Mouse (Mus musculus): ENCODE measurements at regions not wholly inside any gene's neighbourhood (a gene's known extent, or its start where the extent isn't known, plus 50 kb on each side); places are given as distances from the start of the nearest gene placed in this dataset.

- H3K9me3 ChIP-seq (replicated peaks): no peaks in the 10 kb centered on the region
- H3K27me3 ChIP-seq (replicated peaks): no peaks in the 10 kb centered on the region
- no peaks in the 10 kb centered on the region for H3K36me3 ChIP-seq
- H3K27ac ChIP-seq (replicated peaks): no peak overlapping the region
- no peaks in the 10 kb centered on the region for H3K4me1 ChIP-seq
- WGBS: 87% methylated on average over 4 of the region's 4 CpGs
- H3K4me2 ChIP-seq: no peak overlapping the region
- ATAC-seq (ENCODE audit: low FRiP score): no peak
- H3K9ac ChIP-seq (replicated peaks): no peak overlapping the region
- no peak overlapping the region for H3K4me3 ChIP-seq (replicated peaks)
Measured at GRCm38 (mm10) chr17:93379789-93380398, 181.1 kb downstream of the Adcyap1 start.

DNA sequence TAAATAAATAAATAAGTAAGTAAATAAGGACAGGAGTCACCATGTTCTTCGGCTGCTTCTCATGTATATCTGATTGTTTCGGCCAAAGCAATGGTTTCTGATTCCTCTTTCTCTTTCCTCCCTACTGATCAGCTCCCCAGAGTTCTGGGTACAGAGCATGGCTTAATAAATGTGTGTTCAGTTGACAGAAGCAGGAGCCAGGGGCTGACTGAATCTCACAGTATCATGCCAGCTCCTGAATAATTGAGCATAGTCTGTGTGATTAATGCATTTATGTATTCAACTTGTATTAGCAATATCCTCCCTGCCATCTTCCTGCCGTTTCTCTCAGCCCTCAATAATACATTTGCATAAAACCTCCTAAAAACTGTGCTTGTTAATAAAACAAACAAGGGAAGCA, 191.4 kb downstream of the Adcyap1 start:
- no peaks in the 10 kb centered on the region for H3K4me1 ChIP-seq
- H3K4me2 ChIP-seq: no peak overlapping the region
- no peaks in the 10 kb centered on the region for H3K9me3 ChIP-seq (replicated peaks)
- H3K36me3 ChIP-seq: no peaks in the 10 kb centered on the region
- H3K9ac ChIP-seq (replicated peaks): no peak overlapping the region
- H3K27ac ChIP-seq (replicated peaks): no peak overlapping the region
- H3K27me3 ChIP-seq (replicated peaks): no peaks in the 10 kb centered on the region
- WGBS: 54% methylated on average over 3 of the region's 3 CpGs
- peak; percentile 61 for ATAC-seq (ENCODE audit: low FRiP score)
- H3K4me3 ChIP-seq (replicated peaks): no peak overlapping the region

GRCm38 (mm10) chr17:93409329-93409728, 210.5 kb downstream of the Adcyap1 start:
- Histone ChIP-seq H3K4me2 (no peak overlapping the region), H3K4me3 (replicated peaks) (no peak overlapping the region), H3K4me1 (no peaks in the 10 kb centered on the region), H3K36me3 (no peaks in the 10 kb centered on the region), H3K9me3 (replicated peaks) (no peaks in the 10 kb centered on the region), H3K9ac (replicated peaks) (no peak overlapping the region), H3K27ac (replicated peaks) (no peak overlapping the region), H3K27me3 (replicated peaks) (no peaks in the 10 kb centered on the region)
- 32% methylated on average over 1 of the region's 1 CpGs for WGBS
- ATAC-seq (ENCODE audit: low FRiP score): 0 out of 2 replicates have a peak, but pooled peaks have one; percentile 38
